Mouse (Mus musculus) midbrain, postnatal 0 days (tissue): ENCODE results near the gene Fam193b. TPM values are rescaled to one million over a fixed set of nuclear protein-coding genes. Genes with fewer than 3 reads are reported as not detected.

Experiments
- ATAC-seq: fragments of 200-750 bp; cut with Nextera tagmentation; 2 replicates; pipeline ENCODE4 v1.8.0; 2017; ENCODE audit warnings: moderate number of reproducible peaks, mild to moderate bottlenecking, moderate TSS enrichment, moderate library complexity; ENCODE audit not compliant: low FRiP score
- DNase-seq: peaks from one replicate; pipeline ENCODE4 v3.0.0-alpha.2; 2015; ENCODE audit warnings: low spot score
- H3K27ac ChIP-seq: fragments of 300-500 bp; sonication (generic); 2 replicates; pipeline ENCODE4 v1.5.1; 2014; ENCODE audit warnings: low read depth, mild to moderate bottlenecking, low read length, mixed read lengths
- H3K27me3 ChIP-seq: fragments of 300-500 bp; sonication (generic); 2 replicates; pipeline ENCODE4 v1.6.1; 2014; ENCODE audit warnings: low read length, control low read depth, mixed read lengths; ENCODE audit not compliant: insufficient read depth
- H3K36me3 ChIP-seq: fragments of 300-500 bp; sonication (generic); 2 replicates; pipeline ENCODE4 v1.6.1; 2014; ENCODE audit warnings: low read length, control low read depth, mixed read lengths; ENCODE audit not compliant: insufficient read depth
- H3K4me1 ChIP-seq: fragments of 300-500 bp; sonication (generic); 2 replicates; pipeline ENCODE4 v1.6.1; 2014; ENCODE audit warnings: mild to moderate bottlenecking, control low read depth, antibody characterized with exemption, low read length, mixed read lengths; ENCODE audit not compliant: insufficient read depth
- H3K4me2 ChIP-seq: fragments of 300-500 bp; sonication (generic); 2 replicates; pipeline ENCODE4 v1.6.1; 2014; ENCODE audit warnings: low read depth, mild to moderate bottlenecking, low read length, mixed read lengths; ENCODE audit not compliant: poor library complexity, severe bottlenecking
- H3K4me3 ChIP-seq: fragments of 300-500 bp; sonication (generic); 2 replicates; pipeline ENCODE4 v1.5.1; 2014; ENCODE audit warnings: low read depth, mild to moderate bottlenecking, low read length, moderate library complexity
- H3K9ac ChIP-seq: fragments of 300-500 bp; sonication (generic); replicated peaks from 2 replicates; pipeline ENCODE4 v1.6.1; 2014; ENCODE audit warnings: mild to moderate bottlenecking, low read length, moderate library complexity, mixed read lengths; ENCODE audit not compliant: poor library complexity, severe bottlenecking
- H3K9me3 ChIP-seq: fragments of 300-500 bp; sonication (generic); 2 replicates; pipeline ENCODE4 v1.6.1; 2016; ENCODE audit warnings: low read length, control low read depth
- CTCF ChIP-seq: IDR thresholded peaks from 2 replicates; pipeline ENCODE4 v1.5.1; 2016; ENCODE audit warnings: antibody characterized with exemption, mild to moderate bottlenecking
- WGBS: fragments of 180-500 bp; shearing (Covaris S2); extraction: QIAGEN DNeasy Blood & Tissue Kit; methylation state at CpG from one replicate; pipeline ENCODE4 v1.1.7; 2014; 5-methylcytosine and 5-hydroxymethylcytosine counted together
- polyA plus RNA-seq: library from polyadenylated mRNA; unstranded; fragments of >200 nt; fragmentation: Nextera tagmentation; extraction: Ambion mirVana; gene quantifications from 2 replicates; pipeline ENCODE4 v1.2.1, GENCODE M21; 2015
- total RNA-seq: library from RNA; depleted of rRNA; stranded (reverse); fragments of >200 nt; gene quantifications from 2 replicates; pipeline ENCODE4 v1.2.3, GENCODE M21; 2014

The Fam193b gene
- total and polyA plus RNA-seq, 2 experiments from 2014 or later = 42.7 to 73.9 TPM

DNA sequence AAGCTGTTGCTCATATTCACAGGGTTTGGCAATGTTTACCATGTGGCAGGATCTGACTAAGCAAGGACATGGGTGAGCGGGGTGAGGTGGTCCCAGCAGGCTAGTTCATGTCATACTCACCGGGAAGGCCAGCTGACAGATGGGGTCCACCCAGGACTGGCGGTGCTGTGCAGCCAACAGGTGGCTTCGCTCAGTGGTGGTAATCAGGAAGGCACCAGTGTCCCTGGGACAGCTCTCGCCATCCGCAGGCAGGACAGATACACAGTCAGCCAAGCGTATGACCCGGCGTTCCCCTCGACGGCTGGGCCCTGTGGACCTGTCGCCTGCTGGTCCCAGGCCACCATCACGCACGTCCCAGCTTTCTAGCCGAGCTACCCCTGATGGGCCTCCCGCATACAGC lies 43.7 kb downstream of the Fam193b start:
- Histone ChIP-seq H3K9ac (no peak overlapping the region), H3K4me2 (no peak overlapping the region), H3K27ac (no peak overlapping the region), H3K4me1 (no peaks in the 10 kb centered on the region), H3K36me3 (peaks cover 29% of the 10 kb centered on the region), H3K9me3 (no peaks in the 10 kb centered on the region), H3K4me3 (no peak overlapping the region), H3K27me3 (no peaks in the 10 kb centered on the region)
- no peak for TF ChIP-seq CTCF
- no peak for DNase-seq
- no peak for ATAC-seq
- 87% methylated on average over 16 of the region's 16 CpGs for WGBS

DNA sequence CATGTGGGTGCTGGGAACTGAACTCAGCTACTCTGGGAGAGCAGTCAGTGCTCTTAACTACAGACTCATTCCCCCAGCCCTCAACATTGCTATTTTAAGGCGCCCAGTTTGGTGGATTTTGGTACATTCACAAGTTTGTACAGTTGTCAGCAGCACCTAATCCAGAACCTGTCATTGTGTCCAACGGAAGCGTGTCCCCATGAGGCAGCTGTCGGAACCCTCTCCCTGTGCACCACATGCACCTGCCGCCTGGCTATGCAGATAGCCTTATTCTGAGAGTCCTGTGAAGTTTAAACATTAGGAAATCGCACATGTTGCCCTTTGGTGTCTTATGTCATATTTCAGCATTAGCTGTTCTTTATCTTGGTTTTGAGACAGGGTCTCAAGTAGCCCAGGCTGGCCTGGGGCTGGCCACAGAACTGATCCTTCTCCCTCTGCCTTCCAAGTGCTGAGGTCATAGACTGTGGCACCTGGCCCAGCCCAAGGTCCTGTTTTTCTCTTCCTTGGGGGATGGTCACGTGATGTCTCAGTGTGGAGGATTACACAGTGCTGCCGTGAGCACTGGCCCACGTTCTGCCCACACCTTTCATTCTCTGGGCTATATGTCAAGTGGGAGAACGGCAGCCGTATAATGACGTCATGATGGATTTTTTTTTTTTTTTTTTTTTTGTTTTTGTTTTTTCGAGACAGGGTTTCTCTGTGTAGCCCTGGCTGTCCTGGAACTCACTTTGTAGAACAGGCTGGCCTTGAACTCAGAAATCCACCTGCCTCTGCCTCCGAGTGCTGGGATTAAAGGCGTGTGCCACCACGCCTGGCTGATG lies 45.0 kb downstream of the Fam193b start:
- ATAC-seq = no peak
- H3K9ac ChIP-seq = no peak overlapping the region
- no peaks in the 10 kb centered on the region for H3K9me3 ChIP-seq
- WGBS = 83% methylated on average over 16 of the region's 16 CpGs
- peaks cover 17% of the 10 kb centered on the region; the same call in 1 of the 2 replicates for H3K36me3 ChIP-seq
- no peak for TF ChIP-seq CTCF
- no peaks in the 10 kb centered on the region for H3K4me1 ChIP-seq
- no peak overlapping the region for H3K4me2 ChIP-seq
- no peaks in the 10 kb centered on the region for H3K27me3 ChIP-seq
- no peak overlapping the region for H3K27ac ChIP-seq
- no peak overlapping the region for H3K4me3 ChIP-seq
- no peak for DNase-seq

DNA sequence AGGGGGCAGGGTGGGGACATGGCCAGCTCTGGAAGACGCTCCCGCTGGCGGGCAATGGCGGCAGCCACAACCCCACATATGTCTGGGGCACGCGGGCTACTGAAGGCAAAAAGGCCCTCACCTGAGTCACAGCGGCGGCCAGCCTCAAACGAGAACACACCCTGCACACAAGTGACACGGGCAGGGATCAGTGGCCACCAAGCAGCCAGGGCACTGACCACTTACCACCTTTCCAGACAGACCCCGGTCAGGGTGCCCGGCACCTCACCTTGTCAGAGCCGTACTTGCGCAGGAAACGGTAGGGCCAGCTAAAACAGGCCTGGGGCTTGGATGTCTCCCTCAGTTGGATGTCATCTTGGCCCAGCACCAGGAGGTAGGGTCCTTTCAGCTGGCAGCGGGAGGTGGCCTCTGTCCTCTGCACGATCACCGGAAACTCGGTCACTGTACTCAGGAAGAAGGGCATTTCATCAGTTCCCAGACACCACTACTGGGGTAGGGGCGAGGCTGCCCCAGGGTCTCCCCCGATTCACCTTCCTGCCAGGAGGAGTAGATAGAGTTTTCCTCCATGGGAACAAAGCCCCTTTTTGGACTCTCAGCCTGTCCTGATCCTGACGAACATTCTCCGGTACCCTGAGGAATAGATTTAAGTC lies 46.8 kb downstream of the Fam193b start:
- no peak for TF ChIP-seq CTCF
- H3K27ac ChIP-seq = no peak overlapping the region
- no peak overlapping the region for H3K4me3 ChIP-seq
- H3K4me2 ChIP-seq = no peak overlapping the region
- H3K4me1 ChIP-seq = no peaks in the 10 kb centered on the region
- no peaks in the 10 kb centered on the region for H3K9me3 ChIP-seq
- WGBS = 91% methylated on average over 23 of the region's 23 CpGs
- no peaks in the 10 kb centered on the region for H3K27me3 ChIP-seq
- DNase-seq (no peak), ATAC-seq (no peak)
- no peak overlapping the region for H3K9ac ChIP-seq
- peaks cover 2% of the 10 kb centered on the region; the same call in 1 of the 2 replicates for H3K36me3 ChIP-seq

DNA sequence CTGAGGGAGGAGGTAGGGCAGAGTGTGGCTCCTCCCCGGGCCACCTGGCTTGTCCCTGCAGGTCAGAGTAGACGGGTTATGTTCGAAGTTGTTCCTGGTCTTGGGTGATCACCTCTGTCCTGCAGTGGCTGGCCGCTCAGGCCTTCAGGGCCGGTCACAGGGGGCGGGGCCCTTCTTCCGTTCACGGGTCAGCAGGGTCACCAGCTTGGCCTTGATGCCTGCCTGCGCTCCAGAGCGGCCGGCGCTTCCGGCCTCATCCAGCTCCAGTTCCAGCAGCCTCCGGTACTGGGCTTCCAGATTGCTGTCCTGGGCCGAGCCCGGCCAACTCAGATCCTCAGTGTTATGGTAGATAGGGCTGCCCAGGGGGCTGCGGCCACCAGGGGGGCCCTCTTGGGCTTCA lies 47.6 kb downstream of the Fam193b start:
- Histone ChIP-seq H3K27ac (no peak overlapping the region), H3K4me1 (no peaks in the 10 kb centered on the region), H3K36me3 (no peaks in the 10 kb centered on the region; the same call in 1 of the 2 replicates), H3K4me3 (no peak overlapping the region), H3K27me3 (no peaks in the 10 kb centered on the region), H3K9ac (no peak overlapping the region), H3K4me2 (no peak overlapping the region), H3K9me3 (no peaks in the 10 kb centered on the region)
- ATAC-seq (no peak), DNase-seq (no peak)
- WGBS = 64% methylated on average over 17 of the region's 17 CpGs
- no peak for TF ChIP-seq CTCF

DNA sequence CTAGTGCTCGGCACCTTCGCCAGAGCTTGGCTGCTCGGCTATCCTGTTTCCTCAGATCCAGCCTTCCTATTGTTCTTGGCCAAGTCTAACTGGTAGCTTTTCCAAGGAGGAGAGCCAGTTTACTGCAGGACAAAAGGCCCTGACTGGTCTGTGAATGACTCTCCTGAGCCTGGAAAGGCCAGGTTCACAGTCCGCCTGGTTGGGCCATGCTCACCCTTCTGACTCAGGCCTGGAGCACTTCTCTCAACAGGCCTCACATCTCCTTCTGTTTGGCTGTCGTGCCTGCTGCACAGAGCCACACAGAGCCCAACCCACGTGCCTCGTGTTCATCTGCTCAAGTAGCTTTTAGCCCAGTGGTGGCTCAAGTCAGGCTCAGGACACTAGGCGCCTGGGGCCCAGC lies 48.2 kb downstream of the Fam193b start:
- H3K27ac ChIP-seq = no peak overlapping the region
- H3K4me3 ChIP-seq = no peak overlapping the region
- ATAC-seq (no peak), DNase-seq (no peak)
- WGBS = 66% methylated on average over 8 of the region's 8 CpGs
- no peak overlapping the region for H3K9ac ChIP-seq
- H3K36me3 ChIP-seq = no peaks in the 10 kb centered on the region; the same call in 1 of the 2 replicates
- H3K4me2 ChIP-seq = no peak overlapping the region
- TF ChIP-seq CTCF = no peak
- no peaks in the 10 kb centered on the region for H3K9me3 ChIP-seq
- H3K4me1 ChIP-seq = no peaks in the 10 kb centered on the region
- H3K27me3 ChIP-seq = no peaks in the 10 kb centered on the region

DNA sequence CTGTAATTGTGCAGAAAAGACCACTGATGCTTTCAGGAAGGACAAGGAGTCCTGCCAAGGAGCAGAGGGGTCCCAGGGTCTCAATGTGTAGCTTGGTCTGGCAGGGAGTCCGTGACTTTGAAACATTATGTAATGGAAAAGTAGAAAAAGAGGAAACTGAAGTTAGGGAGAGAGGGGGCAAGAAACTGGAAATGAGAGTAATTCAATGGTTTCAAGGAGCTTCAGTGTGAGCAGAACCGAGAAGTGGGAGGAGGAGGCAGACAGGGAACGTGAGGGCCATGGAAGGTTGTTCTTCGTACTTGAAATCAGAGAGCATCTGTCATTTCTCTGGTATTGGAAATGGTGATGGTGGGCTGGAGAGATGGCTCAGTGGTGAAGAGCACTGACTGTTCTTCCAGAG lies 51.3 kb downstream of the Fam193b start:
- no peak for ATAC-seq
- 77% methylated on average over 4 of the region's 4 CpGs for WGBS
- TF ChIP-seq CTCF = no peak
- no peaks in the 10 kb centered on the region for H3K27me3 ChIP-seq
- H3K36me3 ChIP-seq = no peaks in the 10 kb centered on the region; the same call in 1 of the 2 replicates
- H3K4me1 ChIP-seq = peaks cover 2% of the 10 kb centered on the region; the same call in 1 of the 2 replicates
- H3K4me2 ChIP-seq = no peak overlapping the region
- DNase-seq = no peak
- H3K4me3 ChIP-seq = no peak overlapping the region
- H3K9ac ChIP-seq = no peak overlapping the region
- H3K27ac ChIP-seq = no peak overlapping the region
- H3K9me3 ChIP-seq = no peaks in the 10 kb centered on the region
